Mouse (Mus musculus) kidney, embryonic 15.5 days (tissue): ENCODE measurements around the gene Nupr1l. TPM values are rescaled to one million over a fixed set of nuclear protein-coding genes. Genes with fewer than 3 reads are reported as not detected.
"Not testable (repeated sequence)": the region's sequence is repeated elsewhere in the genome, so short reads cannot be mapped to it uniquely, and the experiment has no call there.

Experiments used
- ATAC-seq: fragments of 200-750 bp; cut with Nextera tagmentation; replicated peaks from 2 replicates; pipeline ENCODE4 v1.8.0; 2017; ENCODE audit warnings: moderate TSS enrichment; ENCODE audit not compliant: low FRiP score
- H3K27ac ChIP-seq: fragments of 300-500 bp; sonication (generic); 2 replicates; pipeline ENCODE4 v1.5.1; 2015; ENCODE audit warnings: mild to moderate bottlenecking, inconsistent platforms
- H3K27me3 ChIP-seq: fragments of 300-500 bp; sonication (generic); 2 replicates; pipeline ENCODE4 v1.6.1; 2015; ENCODE audit warnings: inconsistent platforms
- H3K36me3 ChIP-seq: fragments of 300-500 bp; sonication (generic); 2 replicates; pipeline ENCODE4 v1.6.1; 2015; ENCODE audit warnings: inconsistent platforms
- H3K4me1 ChIP-seq: fragments of 300-500 bp; sonication (generic); 2 replicates; pipeline ENCODE4 v1.6.1; 2015; ENCODE audit warnings: inconsistent platforms
- H3K4me2 ChIP-seq: fragments of 300-500 bp; sonication (generic); 2 replicates; pipeline ENCODE4 v1.6.1; 2015; ENCODE audit warnings: moderate library complexity, mild to moderate bottlenecking, inconsistent platforms
- H3K4me3 ChIP-seq: fragments of 300-500 bp; sonication (generic); replicated peaks from 2 replicates; pipeline ENCODE4 v1.5.1; 2015; ENCODE audit warnings: mild to moderate bottlenecking, inconsistent platforms
- H3K9ac ChIP-seq: fragments of 300-500 bp; sonication (generic); 2 replicates; pipeline ENCODE4 v1.6.1; 2015; ENCODE audit warnings: mild to moderate bottlenecking, inconsistent platforms
- H3K9me3 ChIP-seq: fragments of 300-500 bp; sonication (generic); replicated peaks from 2 replicates; pipeline ENCODE4 v1.6.1; 2016; ENCODE audit warnings: inconsistent platforms
- WGBS: fragments of 180-500 bp; shearing (Covaris S2); methylation state at CpG from one replicate; pipeline ENCODE4 v1.1.7; 2015; ENCODE audit warnings: mixed read lengths; 5-methylcytosine and 5-hydroxymethylcytosine counted together
- polyA plus RNA-seq: library from polyadenylated mRNA; unstranded; fragments of >200 nt; fragmentation: Nextera tagmentation; extraction: Ambion mirVana; gene quantifications from 2 replicates; pipeline ENCODE4 v1.2.1, GENCODE M21; 2015

Gene Nupr1l
- polyA plus RNA-seq, 1 experiment from 2014 or later, result 4.2 TPM

DNA sequence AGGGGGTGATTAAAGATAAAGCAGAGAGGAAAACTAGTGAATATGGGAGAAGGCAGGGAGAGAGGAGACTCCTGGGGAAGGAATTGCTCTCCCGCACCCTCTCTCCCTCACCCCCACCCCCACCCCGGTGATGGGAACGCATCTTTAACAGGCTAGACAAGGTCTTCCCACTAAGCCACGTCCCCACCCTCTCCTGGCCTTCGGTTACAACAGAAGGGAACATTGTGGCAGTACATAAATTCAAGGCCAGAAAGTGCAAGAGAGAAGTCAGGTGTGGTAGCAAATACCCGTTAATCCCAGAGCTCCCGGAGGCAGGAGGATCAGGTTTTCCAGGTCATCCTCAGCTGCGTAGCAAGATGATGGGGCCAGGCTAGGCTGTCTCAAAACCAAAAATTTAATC lies 11.0 kb downstream of the Nupr1l start:
- Histone ChIP-seq H3K27me3 (no peaks in the 10 kb centered on the region), H3K9me3 (no peaks in the 10 kb centered on the region), H3K27ac (no peak overlapping the region), H3K4me3 (no peak overlapping the region), H3K36me3 (no peaks in the 10 kb centered on the region), H3K4me2 (no peak overlapping the region), H3K9ac (no peak overlapping the region), H3K4me1 (no peaks in the 10 kb centered on the region)
- ATAC-seq, result no peak
- 58% methylated on average over 8 of the region's 8 CpGs for WGBS

DNA sequence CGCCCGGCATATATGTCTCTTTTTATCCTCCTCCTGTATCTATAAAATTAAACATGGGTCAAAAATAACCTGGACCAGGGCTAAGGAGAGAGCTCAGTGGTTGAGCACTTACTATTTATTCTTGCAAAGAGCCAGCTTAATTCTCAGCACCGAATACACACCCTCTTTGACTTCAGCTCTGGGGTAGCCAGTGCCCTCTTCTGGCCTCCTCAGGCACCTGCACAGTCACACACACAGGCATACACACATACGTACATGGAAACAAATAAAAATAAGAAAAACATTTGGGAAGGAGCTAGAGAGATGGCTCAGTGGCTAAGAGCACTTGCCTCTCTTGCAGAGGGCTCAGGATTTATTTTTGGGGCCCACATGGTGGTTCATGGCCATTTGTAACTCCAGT lies 13.6 kb downstream of the Nupr1l start:
- no peak overlapping the region for H3K4me3 ChIP-seq
- no peaks in the 10 kb centered on the region for H3K36me3 ChIP-seq
- H3K9me3 ChIP-seq, result no peaks in the 10 kb centered on the region
- H3K9ac ChIP-seq, result no peak overlapping the region
- whole genome bisulfite sequencing, result 92% methylated on average over 4 of the region's 4 CpGs
- H3K4me2 ChIP-seq, result no peak overlapping the region
- H3K4me1 ChIP-seq, result no peaks in the 10 kb centered on the region
- ATAC-seq, result no peak
- H3K27me3 ChIP-seq, result no peaks in the 10 kb centered on the region
- no peak overlapping the region for H3K27ac ChIP-seq

DNA sequence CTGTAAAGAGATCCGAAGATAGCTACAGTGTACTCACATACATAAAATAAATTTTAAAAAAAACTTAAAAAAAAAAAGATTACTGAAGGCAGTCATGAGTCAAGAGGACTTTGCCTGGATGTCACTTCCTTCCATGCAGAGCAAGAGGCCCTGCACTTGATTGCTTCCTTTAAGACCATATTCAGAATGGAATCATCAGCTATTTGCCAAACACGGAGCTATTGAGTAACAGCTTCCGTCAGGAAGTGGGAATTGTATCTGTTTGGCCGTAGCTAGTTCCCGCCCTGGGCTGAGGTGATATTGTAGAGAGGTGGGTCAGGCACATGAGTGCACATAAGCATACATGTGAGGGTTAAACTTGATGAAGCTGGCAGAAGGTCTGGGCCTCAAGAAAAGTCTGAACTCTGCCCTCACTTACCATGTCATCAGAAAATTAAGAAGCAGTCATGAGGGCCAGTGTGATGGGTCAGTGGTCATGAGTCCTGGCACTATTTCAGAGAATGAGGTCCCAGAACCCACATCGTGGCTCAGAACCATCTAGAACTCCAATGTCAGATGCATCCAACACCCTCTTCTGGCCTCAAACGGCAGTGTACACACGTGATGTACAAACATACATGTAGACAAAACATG lies 16.6 kb downstream of the Nupr1l start:
- 80% methylated on average over 8 of the region's 8 CpGs for WGBS
- Histone ChIP-seq H3K4me2 (no peak overlapping the region), H3K9me3 (no peaks in the 10 kb centered on the region), H3K27ac (no peak overlapping the region), H3K4me1 (no peaks in the 10 kb centered on the region), H3K27me3 (no peaks in the 10 kb centered on the region), H3K36me3 (no peaks in the 10 kb centered on the region), H3K9ac (no peak overlapping the region), H3K4me3 (no peak overlapping the region)
- ATAC-seq, result no peak

DNA sequence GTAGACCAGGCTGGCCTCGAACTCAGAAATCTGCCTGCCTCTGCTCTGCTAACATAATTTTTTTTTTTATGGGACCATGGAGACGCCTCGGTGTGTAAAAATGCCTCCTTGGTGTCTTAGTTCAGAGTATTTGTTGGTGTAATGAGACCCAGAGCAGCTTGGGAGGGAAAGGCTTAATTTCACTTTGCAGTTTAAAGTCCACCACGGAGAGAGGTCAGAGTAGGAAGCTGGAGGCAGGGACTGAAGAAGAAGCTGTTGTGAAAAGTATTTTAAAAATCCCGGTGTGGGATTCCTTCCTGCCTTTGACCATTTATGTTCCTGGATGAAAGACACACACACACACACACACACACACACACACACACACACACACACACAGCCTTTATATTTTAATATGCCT lies 17.6 kb downstream of the Nupr1l start:
- H3K27me3 ChIP-seq, result no peaks in the 10 kb centered on the region
- H3K9ac ChIP-seq, result no peak overlapping the region
- ATAC-seq, result no peak
- no peaks in the 10 kb centered on the region for H3K4me1 ChIP-seq
- no peak overlapping the region for H3K4me2 ChIP-seq
- H3K9me3 ChIP-seq, result no peaks in the 10 kb centered on the region
- no peak overlapping the region for H3K4me3 ChIP-seq
- 58% methylated on average over 5 of the region's 5 CpGs for WGBS
- H3K36me3 ChIP-seq, result no peaks in the 10 kb centered on the region
- no peak overlapping the region for H3K27ac ChIP-seq

DNA sequence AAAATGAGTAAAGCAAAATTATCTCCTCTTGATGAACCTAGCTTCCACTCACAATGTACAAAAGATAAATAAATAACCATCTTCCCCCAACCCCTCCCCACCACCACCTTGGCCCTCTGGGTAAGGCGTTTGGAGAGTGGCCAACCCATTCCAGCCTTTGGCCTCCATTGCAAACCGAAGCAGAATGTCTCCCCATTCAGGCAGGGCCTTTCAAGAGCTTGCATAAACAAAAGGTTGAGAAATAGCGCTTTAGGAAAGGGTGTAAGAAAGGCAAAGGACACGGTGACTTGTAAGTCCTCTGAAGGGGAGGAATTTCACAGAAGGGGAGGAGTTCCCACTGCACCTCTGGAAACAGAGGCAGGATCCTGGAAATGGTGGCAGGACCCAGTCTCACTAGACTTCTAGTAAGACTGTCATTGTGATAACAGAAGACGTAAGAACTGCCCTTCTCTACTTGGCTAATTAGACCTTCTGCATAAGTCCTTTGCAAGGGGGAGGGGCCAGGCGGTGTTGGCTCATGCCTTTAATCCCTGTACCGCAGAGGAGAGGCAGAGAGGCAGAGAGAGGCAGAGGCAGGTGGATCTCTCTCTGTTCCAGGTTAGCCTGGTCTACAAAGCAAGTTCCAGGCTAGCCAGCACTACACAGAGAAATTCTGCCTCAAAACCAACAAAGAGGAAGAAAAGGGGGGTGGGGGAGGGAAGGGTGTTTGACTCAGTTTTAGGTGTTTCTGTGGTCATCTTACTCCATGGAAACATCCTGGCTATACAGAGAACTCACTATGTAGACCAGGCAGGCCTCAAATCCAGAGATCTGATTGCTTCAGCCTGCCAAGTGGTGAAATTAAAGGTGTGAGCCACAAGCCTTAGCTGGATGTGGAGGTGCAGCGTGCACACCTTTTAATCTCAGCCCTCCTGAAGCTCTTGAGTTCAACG lies 21.9 kb downstream of the Nupr1l start:
- Histone ChIP-seq H3K4me2 (no peak overlapping the region), H3K4me3 (no peak overlapping the region), H3K36me3 (no peaks in the 10 kb centered on the region), H3K27ac (no peak overlapping the region), H3K27me3 (no peaks in the 10 kb centered on the region), H3K4me1 (no peaks in the 10 kb centered on the region), H3K9ac (no peak overlapping the region), H3K9me3 (no peaks in the 10 kb centered on the region)
- no peak for ATAC-seq
- 55% methylated on average over 9 of the region's 9 CpGs for WGBS

DNA sequence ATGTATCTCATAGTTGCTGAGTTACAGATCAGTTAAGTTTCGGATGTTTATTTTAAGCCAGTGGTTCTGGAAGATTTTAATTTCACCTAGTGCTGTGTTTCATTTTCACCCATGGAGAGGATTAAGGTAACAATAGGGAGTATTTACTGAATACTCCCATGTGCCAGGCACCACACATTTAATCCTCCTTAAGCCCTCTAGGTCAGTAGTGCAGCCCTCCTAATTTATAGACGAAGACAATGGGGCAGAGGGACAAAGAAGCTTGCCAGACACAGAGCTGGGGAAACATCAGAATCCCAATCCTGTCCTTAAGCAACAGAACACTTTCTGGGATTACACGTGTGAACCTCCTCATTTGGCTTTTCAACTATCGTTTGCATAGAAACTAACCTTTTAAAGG lies 28.6 kb downstream of the Nupr1l start:
- no peak for ATAC-seq
- Histone ChIP-seq H3K4me2 (no peak overlapping the region), H3K27me3 (no peaks in the 10 kb centered on the region), H3K4me3 (no peak overlapping the region), H3K9ac (no peak overlapping the region), H3K4me1 (0 out of 2 replicates have a peak, but pooled peaks cover 5% of the 10 kb centered on the region), H3K36me3 (no peaks in the 10 kb centered on the region), H3K27ac (no peak overlapping the region), H3K9me3 (no peaks in the 10 kb centered on the region)
- 48% methylated on average over 4 of the region's 4 CpGs for WGBS

DNA sequence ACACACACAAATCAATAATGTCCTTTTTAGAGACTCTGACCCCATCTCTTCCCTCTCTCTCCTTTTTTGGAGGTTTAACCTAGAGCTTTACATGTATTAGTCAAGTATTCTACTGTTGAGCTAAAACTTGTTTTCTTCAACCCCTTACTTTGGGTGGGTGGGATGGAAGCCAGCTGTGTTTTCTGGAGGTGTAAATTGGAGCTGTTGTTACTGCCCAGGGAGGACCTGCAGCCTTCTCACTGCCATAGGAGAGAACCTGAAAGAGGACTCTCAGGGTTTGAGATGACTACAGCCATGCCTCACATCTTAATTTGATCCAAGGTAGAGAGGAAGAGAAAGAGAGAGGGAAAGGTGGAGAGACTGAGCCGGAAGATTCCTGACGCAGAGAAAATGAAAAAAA lies 31.9 kb downstream of the Nupr1l start:
- H3K4me1 ChIP-seq, result peaks cover 16% of the 10 kb centered on the region
- peaks cover 4% of the 10 kb centered on the region; the same call in 1 of the 2 replicates for H3K36me3 ChIP-seq
- H3K4me3 ChIP-seq, result no peak overlapping the region
- peak overlapping the region; percentile 55; the same call in 1 of the 2 replicates for H3K4me2 ChIP-seq
- no peak overlapping the region for H3K9ac ChIP-seq
- 58% methylated on average over 2 of the region's 2 CpGs for WGBS
- no peak for ATAC-seq
- H3K27ac ChIP-seq, result no peak overlapping the region
- H3K9me3 ChIP-seq, result no peaks in the 10 kb centered on the region
- no peaks in the 10 kb centered on the region for H3K27me3 ChIP-seq

DNA sequence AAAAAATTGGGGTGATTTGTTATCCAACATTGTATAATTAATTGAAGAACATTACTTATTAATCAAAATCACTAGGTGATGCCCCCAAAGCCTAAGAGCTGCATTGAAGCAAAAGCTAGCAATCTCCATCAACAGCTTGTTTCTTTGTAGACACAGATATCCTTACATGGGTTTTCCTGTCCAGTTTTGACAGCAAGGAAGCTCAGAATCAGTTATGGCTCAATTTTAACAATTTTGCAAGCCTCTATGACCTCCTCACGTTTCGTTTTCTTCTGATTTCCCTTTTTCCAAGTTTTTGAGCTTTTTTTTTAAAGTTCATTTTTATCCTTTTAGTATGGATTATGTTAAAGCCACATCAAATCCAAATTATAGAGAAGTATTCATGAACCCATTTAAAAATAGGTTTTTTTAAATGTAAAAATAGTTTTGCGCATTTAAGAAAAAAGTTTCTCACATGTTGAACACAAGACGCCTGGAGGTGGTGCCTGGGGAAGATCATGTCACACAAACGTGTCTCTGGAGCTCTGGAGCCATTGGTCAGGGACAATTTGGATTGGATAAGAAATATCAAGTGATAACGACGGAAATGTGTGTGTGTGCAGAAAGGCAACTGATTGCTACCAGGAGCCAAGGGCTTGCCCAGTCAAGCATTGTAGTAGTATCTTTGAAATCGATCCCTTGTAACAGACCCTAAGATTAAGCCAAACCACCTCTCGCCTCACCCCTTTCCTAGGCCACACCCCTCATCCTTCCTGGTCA lies 32.6 kb downstream of the Nupr1l start:
- no peaks in the 10 kb centered on the region for H3K9me3 ChIP-seq
- peaks cover 16% of the 10 kb centered on the region for H3K4me1 ChIP-seq
- H3K27ac ChIP-seq, result peak overlapping the region; percentile 59
- H3K4me2 ChIP-seq, result peak overlapping the region; percentile 55
- peak overlapping the region; percentile 15; the same call in 1 of the 2 replicates for H3K9ac ChIP-seq
- WGBS, result 3% methylated on average over 9 of the region's 9 CpGs
- H3K4me3 ChIP-seq, result peak overlapping the region; percentile 93
- H3K36me3 ChIP-seq, result peaks cover 7% of the 10 kb centered on the region; the same call in 1 of the 2 replicates
- peak; percentile 34; the same call in 1 of the 2 replicates for ATAC-seq
- no peaks in the 10 kb centered on the region for H3K27me3 ChIP-seq

DNA sequence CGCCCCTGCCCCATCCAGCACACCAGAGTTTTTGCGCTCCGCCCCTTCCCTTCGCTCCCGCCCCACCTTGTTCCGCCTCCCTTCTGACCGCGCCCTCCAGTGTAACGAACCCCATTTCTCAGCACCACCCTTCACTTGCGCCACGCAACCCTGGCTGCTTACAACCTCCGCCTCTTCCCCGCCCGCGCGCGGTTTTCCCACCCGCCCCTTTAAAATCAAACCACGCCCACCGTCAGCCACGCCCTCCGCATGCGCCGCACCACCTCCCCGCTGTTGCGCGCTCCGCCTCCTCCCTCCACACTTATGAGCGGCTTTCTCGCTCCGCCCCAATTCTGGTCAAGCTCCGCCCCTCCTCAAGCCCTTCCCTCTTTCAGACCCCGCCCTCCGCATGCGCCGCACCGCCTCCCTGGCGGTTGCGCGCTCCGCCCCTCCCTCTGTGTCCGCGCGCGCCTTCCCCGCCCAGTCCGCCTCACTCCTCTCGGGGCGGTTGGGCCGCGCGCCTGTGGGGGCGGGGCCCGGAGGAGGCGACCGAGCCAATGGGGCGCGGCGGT lies 33.2 kb downstream of the Nupr1l start, which contains the start of gene Vkorc1l1:
Vkorc1l1 (plus strand) TSS at position 476 of the 551 bp plus-strand sequence.
- WGBS, result under 1% methylated on average over 54 of the region's 59 CpGs
- peak within 1 kb of the TSS; percentile 85 for H3K9ac ChIP-seq
- H3K27ac ChIP-seq, result peak within 1 kb of the TSS; percentile 75
- peaks cover 16% of the 10 kb centered on the region for H3K4me1 ChIP-seq
- ATAC-seq, result peak; percentile 98
- H3K4me3 ChIP-seq, result peak within 1 kb of the TSS; percentile 93
- H3K4me2 ChIP-seq, result peak within 1 kb of the TSS; percentile 74
- H3K27me3 ChIP-seq, result no peaks in the 10 kb centered on the region
- no peaks in the 10 kb centered on the region for H3K9me3 ChIP-seq
- peaks cover 7% of the 10 kb centered on the region; the same call in 1 of the 2 replicates for H3K36me3 ChIP-seq

DNA sequence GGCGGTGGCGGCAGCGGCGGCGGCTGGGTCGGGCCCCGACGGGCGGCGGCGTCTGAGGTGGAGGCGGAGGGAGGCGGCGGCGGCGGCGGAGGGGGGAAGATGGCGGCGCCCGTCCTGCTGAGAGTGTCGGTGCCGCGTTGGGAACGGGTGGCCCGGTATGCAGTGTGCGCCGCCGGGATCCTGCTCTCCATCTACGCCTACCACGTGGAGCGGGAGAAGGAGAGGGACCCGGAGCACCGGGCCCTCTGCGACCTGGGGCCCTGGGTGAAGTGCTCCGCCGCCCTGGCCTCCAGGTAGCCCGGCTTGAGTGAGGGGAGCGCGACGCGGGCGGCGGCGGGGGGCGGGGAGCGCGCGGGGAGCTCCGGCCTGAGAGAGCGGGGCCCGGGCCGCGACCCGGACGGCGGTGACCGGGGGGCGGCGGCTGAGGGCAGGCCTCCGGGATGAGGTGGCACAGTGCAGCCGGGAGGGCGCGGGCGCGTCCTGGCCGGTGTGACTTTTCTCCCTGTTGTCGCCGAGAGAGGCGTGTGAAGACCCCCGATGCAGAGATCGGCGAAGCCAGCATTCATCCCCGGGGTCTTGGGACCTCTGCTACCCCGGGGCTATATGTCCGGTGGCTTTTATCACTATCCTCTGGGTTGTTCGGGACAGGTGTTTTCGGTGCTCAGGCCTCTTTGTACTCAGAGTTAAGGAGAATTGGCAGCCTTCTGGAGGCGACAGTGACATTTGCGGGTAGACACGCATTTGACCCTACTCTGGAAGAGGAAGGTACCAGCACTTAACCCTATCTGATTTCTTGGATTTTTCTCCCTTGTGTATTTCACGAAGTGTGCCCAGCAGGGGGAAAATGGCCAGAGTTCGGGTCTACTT lies 34.0 kb downstream of the Nupr1l start:
- Histone ChIP-seq H3K9ac (peak overlapping the region; percentile 85), H3K27ac (peak overlapping the region; percentile 75), H3K4me2 (peak overlapping the region; percentile 74), H3K4me1 (peaks cover 16% of the 10 kb centered on the region), H3K4me3 (peak overlapping the region; percentile 93)
- H3K36me3 ChIP-seq, H3K27me3 ChIP-seq, H3K9me3 ChIP-seq: not testable (repeated sequence)
- ATAC-seq, result peak; percentile 50
- WGBS, result under 1% methylated on average over 49 of the region's 82 CpGs

DNA sequence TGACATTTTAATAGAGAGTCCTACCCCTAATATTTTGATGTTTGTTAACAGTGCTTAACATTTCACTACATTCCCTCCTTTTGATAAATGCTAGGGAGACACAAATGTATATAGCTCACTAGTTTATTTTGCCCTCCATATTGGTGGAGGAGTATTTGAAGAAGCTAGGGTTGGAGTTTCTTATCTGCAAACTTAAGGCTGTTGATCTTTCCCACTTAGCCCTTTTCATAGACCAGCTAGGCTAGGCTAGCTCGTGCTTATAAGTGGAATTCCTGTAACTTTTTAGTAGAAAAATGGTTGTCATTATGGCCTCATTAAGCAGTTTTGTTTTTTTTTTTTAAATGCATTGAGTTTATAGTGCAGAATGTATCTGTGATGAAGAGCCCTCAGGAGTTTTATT lies 35.1 kb downstream of the Nupr1l start:
- H3K9ac ChIP-seq, result no peak overlapping the region
- peaks cover 7% of the 10 kb centered on the region; the same call in 1 of the 2 replicates for H3K36me3 ChIP-seq
- WGBS, result 72% methylated on average over 1 of the region's 1 CpGs
- H3K4me2 ChIP-seq, result 0 out of 2 replicates have a peak overlapping the region, but pooled peaks have one; percentile 12
- no peak overlapping the region for H3K27ac ChIP-seq
- H3K27me3 ChIP-seq, result no peaks in the 10 kb centered on the region
- no peaks in the 10 kb centered on the region for H3K9me3 ChIP-seq
- ATAC-seq, result no peak
- H3K4me3 ChIP-seq, result no peak overlapping the region; the same call in 1 of the 2 replicates
- peaks cover 16% of the 10 kb centered on the region for H3K4me1 ChIP-seq
